Mouse (Mus musculus): ENCODE data around the gene Sdr42e1. TPM values are rescaled to one million over a fixed set of nuclear protein-coding genes. Genes with fewer than 3 reads are reported as not detected.

Sdr42e1 gene
- polyA plus RNA-seq (2016; fragmentation: Nextera tagmentation; extraction: Ambion mirVana), result 0.84 and 1.0 TPM in 2 replicates

DNA sequence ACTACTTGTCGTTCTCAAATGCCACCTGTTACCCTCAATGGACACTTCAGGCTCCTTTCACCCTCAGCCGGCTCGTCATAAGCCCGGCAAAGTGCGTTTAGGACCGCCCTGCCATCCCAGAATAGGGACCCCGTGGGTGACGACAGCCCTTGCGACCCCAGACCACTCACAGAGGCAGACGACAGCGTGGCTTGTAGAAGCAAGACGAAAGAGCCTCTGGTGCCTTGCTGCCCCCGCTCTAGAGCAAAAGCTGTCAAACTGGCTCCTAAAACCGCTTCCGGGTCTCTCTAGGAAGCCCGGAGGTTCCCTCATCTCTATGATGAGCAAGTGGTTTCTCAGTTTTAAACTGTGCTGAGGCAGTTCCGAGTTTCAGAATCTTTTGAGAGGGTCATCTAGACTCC is at the start of gene Sdr42e1:
TSS of gene Sdr42e1 (minus strand) at position 260 of the 401 bp plus-strand sequence.
- H3K36me3 ChIP-seq, result no peaks in the 10 kb centered on the region
- peaks cover 25% of the 10 kb centered on the region for H3K4me1 ChIP-seq (replicated peaks)
- no peaks in the 10 kb centered on the region for H3K27me3 ChIP-seq (ENCODE audit: insufficient read depth, poor library complexity, severe bottlenecking)
- no peaks in the 10 kb centered on the region for H3K9me3 ChIP-seq
- 17% methylated on average over 17 of the region's 17 CpGs for WGBS
- DNase-seq (ENCODE audit: low spot score), result peak; percentile 41
- H3K4me3 ChIP-seq, result peak within 1 kb of the TSS; percentile 56
- H3K27ac ChIP-seq, result peak within 1 kb of the TSS; percentile 45; the same call in 1 of the 2 replicates

- H3K4me3 ChIP-seq, result no peak overlapping the region
- no peak overlapping the region for H3K27ac ChIP-seq
- no peaks in the 10 kb centered on the region for H3K36me3 ChIP-seq
- WGBS, result 86% methylated on average over 14 of the region's 14 CpGs
- no peaks in the 10 kb centered on the region for H3K9me3 ChIP-seq
- no peaks in the 10 kb centered on the region for H3K4me1 ChIP-seq (replicated peaks)
- H3K27me3 ChIP-seq (ENCODE audit: insufficient read depth, poor library complexity, severe bottlenecking), result no peaks in the 10 kb centered on the region
- no peak for DNase-seq (ENCODE audit: low spot score)
Measured at GRCm38 (mm10) chr8:117718152-117718860, 44.8 kb upstream of the Sdr42e1 start.

DNA sequence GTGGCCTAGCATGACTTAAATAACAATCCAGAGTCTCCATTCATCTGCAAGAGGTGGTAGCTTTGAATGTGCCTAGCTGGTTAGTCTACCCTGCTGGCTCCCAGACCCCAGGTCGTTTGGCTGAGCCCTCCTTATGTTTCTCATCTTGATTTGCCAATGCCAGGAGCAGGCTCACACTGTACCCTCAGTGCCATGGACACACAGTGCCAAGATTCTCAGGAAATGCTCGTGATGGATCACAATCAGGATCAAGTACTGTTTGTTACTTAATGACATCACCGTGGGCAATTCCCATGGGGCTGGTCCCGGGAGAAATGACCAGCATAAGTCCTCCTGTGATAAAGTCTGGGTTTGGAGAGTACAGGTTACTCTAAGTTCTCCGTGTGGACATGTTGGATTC is 42.4 kb upstream of the Sdr42e1 start:
- Histone ChIP-seq H3K9me3 (no peaks in the 10 kb centered on the region), H3K27ac (no peak overlapping the region), H3K36me3 (no peaks in the 10 kb centered on the region), H3K4me1 (replicated peaks) (no peaks in the 10 kb centered on the region), H3K4me3 (no peak overlapping the region), H3K27me3 (ENCODE audit: insufficient read depth, poor library complexity, severe bottlenecking) (no peaks in the 10 kb centered on the region)
- WGBS, result 78% methylated on average over 5 of the region's 5 CpGs
- no peak for DNase-seq (ENCODE audit: low spot score)

DNA sequence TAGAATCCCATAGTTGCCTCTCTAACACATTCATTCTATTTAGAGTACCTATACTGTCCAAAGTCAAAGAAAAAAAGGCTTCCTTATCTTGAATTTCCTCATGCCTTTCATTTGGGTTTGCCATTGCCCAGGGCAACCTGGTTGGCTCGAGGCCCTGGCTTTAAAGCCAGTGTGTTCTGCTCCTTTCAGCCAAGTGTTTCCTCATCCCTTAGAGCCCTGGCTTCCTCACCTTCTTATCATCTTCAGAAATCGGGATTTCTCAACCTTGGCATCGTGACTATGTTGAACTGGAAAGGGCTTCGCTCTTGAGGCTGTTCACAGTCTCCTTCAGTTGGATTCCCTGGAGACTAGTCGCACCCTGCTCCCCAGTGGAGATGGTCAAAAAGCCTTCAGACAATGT is 41.1 kb upstream of the Sdr42e1 start:
- H3K27me3 ChIP-seq (ENCODE audit: insufficient read depth, poor library complexity, severe bottlenecking), result no peaks in the 10 kb centered on the region
- no peaks in the 10 kb centered on the region for H3K36me3 ChIP-seq
- 90% methylated on average over 5 of the region's 5 CpGs for WGBS
- H3K9me3 ChIP-seq, result no peaks in the 10 kb centered on the region
- DNase-seq (ENCODE audit: low spot score), result no peak
- H3K4me1 ChIP-seq (replicated peaks), result no peaks in the 10 kb centered on the region
- H3K27ac ChIP-seq, result no peak overlapping the region
- no peak overlapping the region for H3K4me3 ChIP-seq

DNA sequence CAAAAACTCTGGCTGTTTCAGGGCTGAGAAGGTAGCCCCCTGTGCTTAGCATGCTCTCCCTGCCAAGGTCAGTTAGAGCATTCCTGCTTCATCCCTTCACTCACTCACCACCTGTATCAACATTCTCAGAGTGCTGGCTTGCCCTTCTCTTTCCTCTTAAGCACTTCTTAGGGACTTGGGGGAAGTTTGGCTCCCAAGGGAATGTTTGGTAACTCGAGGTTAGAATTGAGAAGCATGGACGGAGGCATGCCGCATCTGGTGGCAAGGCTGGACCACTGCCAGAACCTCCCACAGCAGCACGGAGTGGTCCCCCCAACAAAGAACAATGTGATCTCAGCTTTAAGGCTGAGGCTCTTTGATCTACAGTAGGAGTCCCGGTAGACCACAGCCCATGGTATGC is 38.7 kb upstream of the Sdr42e1 start:
- DNase-seq (ENCODE audit: low spot score), result no peak
- Histone ChIP-seq H3K9me3 (no peaks in the 10 kb centered on the region), H3K4me1 (replicated peaks) (no peaks in the 10 kb centered on the region), H3K4me3 (no peak overlapping the region), H3K36me3 (no peaks in the 10 kb centered on the region), H3K27me3 (ENCODE audit: insufficient read depth, poor library complexity, severe bottlenecking) (no peaks in the 10 kb centered on the region), H3K27ac (no peak overlapping the region)
- WGBS, result 69% methylated on average over 5 of the region's 5 CpGs

DNA sequence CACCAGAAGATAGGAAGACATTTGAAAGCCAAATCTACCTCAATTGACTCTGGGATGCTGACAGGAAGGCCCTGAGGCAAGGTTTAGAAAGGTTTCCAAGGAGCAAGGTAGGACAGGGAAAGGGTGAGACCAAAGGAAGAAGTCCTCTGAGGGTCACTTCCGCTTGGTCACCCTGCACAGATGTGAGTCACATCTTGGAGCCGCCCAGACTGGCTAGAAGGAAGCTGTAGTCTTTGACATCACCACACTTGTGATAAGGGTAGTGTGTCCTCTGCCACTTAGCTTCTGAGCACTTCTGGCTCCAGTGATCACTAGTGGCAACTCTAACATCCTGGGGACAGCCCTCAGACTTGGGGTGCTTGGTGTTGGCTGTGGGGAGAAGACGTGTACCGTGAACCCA is 32.7 kb upstream of the Sdr42e1 start:
- Histone ChIP-seq H3K4me3 (no peak overlapping the region), H3K27me3 (ENCODE audit: insufficient read depth, poor library complexity, severe bottlenecking) (no peaks in the 10 kb centered on the region), H3K36me3 (no peaks in the 10 kb centered on the region), H3K27ac (no peak overlapping the region), H3K9me3 (no peaks in the 10 kb centered on the region), H3K4me1 (replicated peaks) (peaks cover 6% of the 10 kb centered on the region)
- WGBS, result 82% methylated on average over 4 of the region's 4 CpGs
- DNase-seq (ENCODE audit: low spot score), result no peak

GRCm38 (mm10) chr8:117702701-117703100 is 29.2 kb upstream of the Sdr42e1 start:
- no peak for DNase-seq (ENCODE audit: low spot score)
- no peaks in the 10 kb centered on the region for H3K36me3 ChIP-seq
- no peaks in the 10 kb centered on the region for H3K27me3 ChIP-seq (ENCODE audit: insufficient read depth, poor library complexity, severe bottlenecking)
- H3K9me3 ChIP-seq, result no peaks in the 10 kb centered on the region
- 70% methylated on average over 10 of the region's 10 CpGs for WGBS
- peaks cover 8% of the 10 kb centered on the region for H3K4me1 ChIP-seq (replicated peaks)
- H3K4me3 ChIP-seq, result no peak overlapping the region
- no peak overlapping the region for H3K27ac ChIP-seq

GRCm38 (mm10) chr8:117701859-117702258 is 28.4 kb upstream of the Sdr42e1 start, which contains the start of gene Hsd17b2:
Gene Hsd17b2, plus strand, starts transcription at chr8:117701904.
- Histone ChIP-seq H3K27ac (no peak within 1 kb of the TSS), H3K36me3 (no peaks in the 10 kb centered on the region), H3K27me3 (ENCODE audit: insufficient read depth, poor library complexity, severe bottlenecking) (no peaks in the 10 kb centered on the region), H3K9me3 (no peaks in the 10 kb centered on the region), H3K4me1 (replicated peaks) (peaks cover 8% of the 10 kb centered on the region), H3K4me3 (no peak within 1 kb of the TSS)
- 61% methylated on average over 13 of the region's 13 CpGs for WGBS
- no peak for DNase-seq (ENCODE audit: low spot score)

DNA sequence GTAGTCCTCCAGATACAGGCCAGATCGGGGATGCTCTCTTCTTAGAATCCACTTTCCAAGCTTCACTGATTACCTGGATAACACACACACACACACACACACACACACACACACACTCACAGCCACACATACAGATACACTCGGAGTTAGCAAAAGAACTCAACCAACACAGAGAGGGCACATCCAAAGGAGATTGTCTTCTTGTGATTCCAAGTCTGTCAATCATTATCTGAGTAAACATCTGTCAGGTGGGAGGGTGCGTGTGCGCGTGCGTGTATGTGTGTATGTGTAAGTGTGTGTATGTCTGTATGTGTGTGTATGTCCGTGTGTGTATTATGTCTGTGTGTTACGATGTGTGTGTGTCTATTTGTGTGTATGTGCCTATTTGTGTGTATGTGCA is 27.8 kb upstream of the Sdr42e1 start:
- Histone ChIP-seq H3K27ac (no peak overlapping the region), H3K36me3 (no peaks in the 10 kb centered on the region), H3K9me3 (no peaks in the 10 kb centered on the region), H3K27me3 (ENCODE audit: insufficient read depth, poor library complexity, severe bottlenecking) (no peaks in the 10 kb centered on the region), H3K4me1 (replicated peaks) (peaks cover 8% of the 10 kb centered on the region), H3K4me3 (no peak overlapping the region)
- 91% methylated on average over 8 of the region's 8 CpGs for WGBS
- DNase-seq (ENCODE audit: low spot score), result no peak

GRCm38 (mm10) chr8:117700699-117701098 is 27.2 kb upstream of the Sdr42e1 start:
- H3K27me3 ChIP-seq (ENCODE audit: insufficient read depth, poor library complexity, severe bottlenecking), result no peaks in the 10 kb centered on the region
- H3K9me3 ChIP-seq, result no peaks in the 10 kb centered on the region
- no peak overlapping the region for H3K4me3 ChIP-seq
- H3K36me3 ChIP-seq, result no peaks in the 10 kb centered on the region
- no peak overlapping the region for H3K27ac ChIP-seq
- H3K4me1 ChIP-seq (replicated peaks), result peaks cover 8% of the 10 kb centered on the region
- 65% methylated on average over 8 of the region's 8 CpGs for WGBS
- no peak for DNase-seq (ENCODE audit: low spot score)

- Histone ChIP-seq H3K27me3 (ENCODE audit: insufficient read depth, poor library complexity, severe bottlenecking) (no peaks in the 10 kb centered on the region), H3K36me3 (no peaks in the 10 kb centered on the region), H3K4me1 (replicated peaks) (peaks cover 8% of the 10 kb centered on the region), H3K4me3 (no peak overlapping the region), H3K27ac (no peak overlapping the region), H3K9me3 (0 out of 2 replicates have a peak, but pooled peaks cover 2% of the 10 kb centered on the region)
- no peak for DNase-seq (ENCODE audit: low spot score)
- WGBS, result 53% methylated on average over 5 of the region's 5 CpGs
Measured at GRCm38 (mm10) chr8:117697248-117697647, 23.8 kb upstream of the Sdr42e1 start.

GRCm38 (mm10) chr8:117695636-117696035 is 22.1 kb upstream of the Sdr42e1 start:
- Histone ChIP-seq H3K36me3 (no peaks in the 10 kb centered on the region), H3K4me1 (replicated peaks) (no peaks in the 10 kb centered on the region), H3K9me3 (0 out of 2 replicates have a peak, but pooled peaks cover 2% of the 10 kb centered on the region), H3K4me3 (no peak overlapping the region), H3K27me3 (ENCODE audit: insufficient read depth, poor library complexity, severe bottlenecking) (no peaks in the 10 kb centered on the region), H3K27ac (no peak overlapping the region)
- no peak for DNase-seq (ENCODE audit: low spot score)
- WGBS, result 90% methylated on average over 1 of the region's 1 CpGs

DNA sequence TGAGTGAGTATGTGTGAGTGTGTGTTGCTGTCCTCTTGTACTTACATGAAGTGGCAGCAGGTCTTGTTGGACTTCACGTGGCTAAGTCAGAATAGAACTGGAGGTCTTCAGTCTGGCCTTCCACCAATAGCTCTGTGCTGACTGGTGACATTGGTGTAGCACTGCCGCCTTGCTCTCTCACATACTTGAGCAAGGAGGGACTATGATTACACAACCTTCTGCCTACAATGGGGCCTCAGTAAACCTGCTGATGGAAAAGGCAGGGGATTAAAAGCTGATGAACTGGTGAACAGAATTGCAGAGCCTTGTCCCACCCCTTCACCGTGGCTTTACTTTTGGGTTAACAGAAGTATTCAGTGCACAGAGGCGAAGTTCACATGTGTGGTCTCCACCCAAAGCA is 18.6 kb upstream of the Sdr42e1 start:
- no peak for DNase-seq (ENCODE audit: low spot score)
- no peak overlapping the region for H3K27ac ChIP-seq
- H3K9me3 ChIP-seq, result 0 out of 2 replicates have a peak, but pooled peaks cover 2% of the 10 kb centered on the region
- 91% methylated on average over 4 of the region's 4 CpGs for WGBS
- no peaks in the 10 kb centered on the region for H3K27me3 ChIP-seq (ENCODE audit: insufficient read depth, poor library complexity, severe bottlenecking)
- no peaks in the 10 kb centered on the region for H3K36me3 ChIP-seq
- no peaks in the 10 kb centered on the region for H3K4me1 ChIP-seq (replicated peaks)
- H3K4me3 ChIP-seq, result no peak overlapping the region

All from hindbrain, embryonic 10.5 days (tissue).